Mouse (Mus musculus): ENCODE measurements at regions not wholly inside any gene's neighbourhood (a gene's known extent, or its start where the extent isn't known, plus 50 kb on each side); places are given as distances from the start of the nearest gene placed in this dataset.

GRCm38 (mm10) chr2:56997500-56997899 lies 126.3 kb downstream of the Nr4a2 start:
- no peak for DNase-seq (ENCODE audit: low read depth, low spot score)

- DNase-seq (ENCODE audit: low read depth, low spot score) = no peak
Observed at GRCm38 (mm10) chr2:56992851-56993250, 131.0 kb downstream of the Nr4a2 start.

GRCm38 (mm10) chr2:56991821-56992220 lies 132.0 kb downstream of the Nr4a2 start:
- DNase-seq (ENCODE audit: low read depth, low spot score) = no peak

GRCm38 (mm10) chr2:56990768-56991167 lies 133.0 kb downstream of the Nr4a2 start:
- no peak for DNase-seq (ENCODE audit: low read depth, low spot score)

- no peak for DNase-seq (ENCODE audit: low read depth, low spot score)
Observed at GRCm38 (mm10) chr2:56983167-56983566, 140.6 kb downstream of the Nr4a2 start.

- DNase-seq (ENCODE audit: low read depth, low spot score) = no peak
Observed at GRCm38 (mm10) chr2:56980601-56981000, 143.2 kb downstream of the Nr4a2 start.

- DNase-seq (ENCODE audit: low read depth, low spot score) = no peak
Observed at GRCm38 (mm10) chr2:56975680-56976079, 148.1 kb downstream of the Nr4a2 start.

GRCm38 (mm10) chr2:56963937-56964695 lies 159.7 kb downstream of the Nr4a2 start:
- DNase-seq (ENCODE audit: low read depth, low spot score) = no peak

- DNase-seq (ENCODE audit: low read depth, low spot score) = no peak
Observed at GRCm38 (mm10) chr2:56959695-56960094, 164.1 kb downstream of the Nr4a2 start.

GRCm38 (mm10) chr2:56953337-56953736 lies 170.5 kb downstream of the Nr4a2 start:
- DNase-seq (ENCODE audit: low read depth, low spot score) = no peak

- DNase-seq (ENCODE audit: low read depth, low spot score) = no peak
Observed at GRCm38 (mm10) chr2:56912531-56912930, 211.3 kb downstream of the Nr4a2 start.

GRCm38 (mm10) chr2:56909096-56909865 lies 214.5 kb downstream of the Nr4a2 start:
- DNase-seq (ENCODE audit: low read depth, low spot score) = no peak

GRCm38 (mm10) chr2:56885181-56885580 lies 238.6 kb downstream of the Nr4a2 start:
- no peak for DNase-seq (ENCODE audit: low read depth, low spot score)

- DNase-seq (ENCODE audit: low read depth, low spot score) = no peak
Observed at GRCm38 (mm10) chr2:56860776-56861175, 263.0 kb downstream of the Nr4a2 start.

- no peak for DNase-seq (ENCODE audit: low read depth, low spot score)
Observed at GRCm38 (mm10) chr2:56820551-56820950, 303.3 kb downstream of the Nr4a2 start.

GRCm38 (mm10) chr2:56784808-56785207 lies 339.0 kb downstream of the Nr4a2 start:
- DNase-seq (ENCODE audit: low read depth, low spot score) = peak; percentile 26

Data from brain, embryonic 18.5 days (tissue).